Mouse (Mus musculus) testis, adult 2 months (tissue): ENCODE measurements around the gene Cdk8.

ENCODE experiments used
- CTCF ChIP-seq: fragments of 200-500 bp; IDR thresholded peaks from 2 replicates; pipeline ENCODE4 v1.5.1; 2012; ENCODE audit warnings: low read depth, mild to moderate bottlenecking, inconsistent platforms, low read length, moderate library complexity; ENCODE audit not compliant: control insufficient read depth, insufficient read depth, insufficient replicate concordance
- POLR2A ChIP-seq: fragments of 200-500 bp; IDR thresholded peaks from 2 replicates; pipeline ENCODE4 v1.6.1; 2012; ENCODE audit warnings: low read depth, mild to moderate bottlenecking, inconsistent platforms, low read length, moderate library complexity; ENCODE audit not compliant: control insufficient read depth

DNA sequence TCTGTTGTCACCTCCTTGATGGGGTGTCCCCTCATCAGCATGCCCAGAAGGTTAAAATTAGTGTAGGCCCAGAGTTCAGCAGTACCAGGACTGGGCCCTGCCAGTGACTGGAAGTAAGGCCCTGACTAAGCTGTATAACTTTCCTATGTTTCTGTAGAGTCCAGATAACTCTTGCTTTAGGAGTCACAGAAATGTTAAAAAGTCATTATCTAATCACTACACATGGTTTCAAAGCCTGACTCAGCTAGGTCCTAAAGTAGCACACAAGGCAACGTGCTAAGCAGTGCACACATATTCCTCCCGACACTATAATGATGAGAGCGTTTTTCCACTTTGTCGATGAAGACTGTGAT, 76.7 kb downstream of the Cdk8 start:
- no peak for TF ChIP-seq CTCF
- no peak for TF ChIP-seq POLR2A
